Mouse (Mus musculus): ENCODE data around the gene Iars2. TPM values are rescaled to one million over a fixed set of nuclear protein-coding genes. Genes with fewer than 3 reads are reported as not detected.

The Iars2 gene
- total RNA-seq, 2 experiments from 2014 or later, result 17.3 TPM

- no peak for ATAC-seq (replicated peaks; ENCODE audit: low FRiP score, poor library complexity, severe bottlenecking)
These were observed 44.5 kb downstream of the Iars2 start for GRCm38 (mm10) chr1:185284740-185285139.

GRCm38 (mm10) chr1:185283247-185283646 is 45.9 kb downstream of the Iars2 start:
- no peak for ATAC-seq (replicated peaks; ENCODE audit: low FRiP score, poor library complexity, severe bottlenecking)

- no peak for ATAC-seq (replicated peaks; ENCODE audit: low FRiP score, poor library complexity, severe bottlenecking)
These were observed 46.4 kb downstream of the Iars2 start for GRCm38 (mm10) chr1:185282846-185283245.

DNA sequence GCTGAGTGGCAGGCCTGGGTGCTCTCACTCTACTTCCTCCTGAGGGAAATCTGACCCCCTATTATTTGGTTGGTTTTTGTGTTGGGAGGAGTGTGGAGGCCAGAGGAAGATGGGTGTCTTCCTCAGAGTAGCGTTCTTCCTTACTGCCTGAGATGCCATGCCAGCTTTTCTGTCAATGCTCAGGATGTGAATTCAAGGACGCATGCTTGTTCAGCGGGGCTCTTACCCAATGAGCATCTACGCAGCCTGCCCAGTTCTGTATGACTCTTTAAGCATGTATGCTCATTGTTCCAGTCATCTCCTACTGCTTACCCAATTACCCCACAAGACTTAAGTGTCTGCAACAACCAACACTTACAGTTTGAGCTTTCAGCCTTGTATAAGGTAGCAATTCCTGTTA is 48.6 kb downstream of the Iars2 start:
- ATAC-seq (replicated peaks; ENCODE audit: low FRiP score, poor library complexity, severe bottlenecking), result no peak

DNA sequence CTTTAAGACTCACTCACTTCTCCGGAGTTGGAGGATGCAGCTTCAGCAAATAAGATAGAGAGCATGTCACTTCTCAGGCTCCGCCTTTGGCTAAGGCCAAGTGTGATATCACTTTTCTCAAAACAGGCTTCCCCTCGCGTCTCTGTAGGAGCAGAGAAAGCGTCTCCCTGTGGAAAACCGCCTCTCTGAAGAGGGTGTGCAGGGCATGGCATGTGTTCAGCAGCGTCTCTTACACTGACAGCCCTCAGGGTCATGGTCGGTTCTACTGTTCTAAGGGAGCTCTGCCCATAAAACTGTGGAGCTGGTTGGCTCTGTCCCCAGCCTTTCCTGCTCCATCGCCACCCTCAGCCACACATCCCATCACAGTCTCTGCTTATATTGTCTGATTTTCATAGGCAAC is 49.9 kb downstream of the Iars2 start:
- ATAC-seq (replicated peaks; ENCODE audit: low FRiP score, poor library complexity, severe bottlenecking), result no peak

DNA sequence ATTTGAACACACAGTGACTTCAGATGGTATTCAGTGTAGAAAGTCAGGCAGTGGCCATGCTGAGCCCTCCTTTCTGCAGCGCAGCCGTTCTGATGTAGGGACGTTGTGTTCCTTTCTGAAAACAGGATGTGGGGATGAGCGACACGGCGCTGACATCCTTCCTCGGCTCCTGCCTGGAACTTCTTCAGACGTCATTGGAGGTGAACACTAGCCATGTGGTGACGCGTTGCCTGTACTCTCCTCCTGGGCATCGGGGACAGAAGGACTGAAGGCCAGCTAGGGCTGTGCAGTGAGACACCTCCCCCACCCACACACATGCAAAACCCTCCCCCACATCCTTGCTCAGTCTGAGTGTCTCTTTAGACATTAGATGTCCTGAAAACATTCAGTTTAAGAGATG is 52.2 kb downstream of the Iars2 start:
- ATAC-seq (replicated peaks; ENCODE audit: low FRiP score, poor library complexity, severe bottlenecking), result no peak

- no peak for ATAC-seq (replicated peaks; ENCODE audit: low FRiP score, poor library complexity, severe bottlenecking)
These were observed 53.2 kb downstream of the Iars2 start for GRCm38 (mm10) chr1:185275976-185276375.

- ATAC-seq (replicated peaks; ENCODE audit: low FRiP score, poor library complexity, severe bottlenecking), result no peak
These were observed 54.2 kb downstream of the Iars2 start for GRCm38 (mm10) chr1:185274819-185275545.

- ATAC-seq (replicated peaks; ENCODE audit: low FRiP score, poor library complexity, severe bottlenecking), result no peak
These were observed 57.8 kb downstream of the Iars2 start for GRCm38 (mm10) chr1:185271373-185271772.

DNA sequence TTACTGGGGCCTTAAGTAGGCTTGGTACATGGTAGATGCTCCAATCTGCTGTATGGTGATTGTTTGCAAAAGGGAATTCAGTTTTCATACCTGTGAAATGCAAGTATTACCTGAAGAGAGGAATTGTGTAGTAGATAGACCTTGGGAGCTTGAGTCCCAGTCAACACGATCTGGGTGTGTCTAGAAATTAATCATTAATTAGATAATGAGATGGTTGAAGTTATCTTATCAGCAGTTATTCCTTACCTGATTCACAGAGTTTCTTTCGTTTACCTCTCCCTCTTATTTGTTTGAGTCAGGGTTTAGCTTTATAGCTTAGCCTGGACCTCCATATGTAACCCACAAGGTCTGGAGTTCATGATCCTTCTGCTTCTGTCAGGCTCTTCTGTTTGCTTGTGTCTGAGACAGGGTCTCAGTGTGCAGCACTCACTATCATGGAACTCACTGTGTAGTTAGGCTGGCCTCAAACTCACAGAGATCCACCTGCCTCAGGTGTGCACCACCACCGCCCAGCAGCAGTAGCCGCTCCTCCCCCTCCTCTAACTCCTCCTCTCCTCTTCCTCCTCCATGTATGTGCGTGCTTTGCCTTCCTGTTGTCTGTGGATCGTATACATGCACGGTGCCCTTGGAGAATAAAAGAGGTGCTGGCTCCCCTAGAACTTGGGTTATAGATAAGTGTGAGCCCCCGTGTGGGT is 58.6 kb downstream of the Iars2 start:
- ATAC-seq (replicated peaks; ENCODE audit: low FRiP score, poor library complexity, severe bottlenecking), result no peak

- no peak for ATAC-seq (replicated peaks; ENCODE audit: low FRiP score, poor library complexity, severe bottlenecking)
These were observed 60.5 kb downstream of the Iars2 start for GRCm38 (mm10) chr1:185268675-185269074.

DNA sequence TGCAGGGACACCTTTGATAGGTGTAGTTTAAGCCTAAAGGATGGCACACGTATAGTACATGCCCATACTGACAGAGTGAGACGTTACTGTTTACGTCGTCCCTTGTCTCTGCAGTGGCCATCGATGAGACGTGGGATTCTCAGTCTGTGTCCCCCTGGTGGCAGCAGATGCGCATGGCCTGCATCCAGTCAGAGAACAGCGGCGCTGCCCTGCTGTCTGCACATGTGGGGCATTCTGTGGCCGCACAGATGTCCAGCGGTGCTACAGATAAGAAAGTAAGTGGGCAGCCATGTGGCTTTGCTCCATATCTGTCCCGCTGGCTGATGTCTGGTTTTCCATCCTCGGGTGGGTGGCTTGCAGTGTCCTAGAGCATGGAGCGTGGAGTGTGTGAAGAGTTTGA is 66.6 kb downstream of the Iars2 start:
- ATAC-seq (replicated peaks; ENCODE audit: low FRiP score, poor library complexity, severe bottlenecking), result no peak; the same call in 1 of the 2 replicates

GRCm38 (mm10) chr1:185256753-185257152 is 72.4 kb downstream of the Iars2 start:
- ATAC-seq (replicated peaks; ENCODE audit: low FRiP score, poor library complexity, severe bottlenecking), result no peak

GRCm38 (mm10) chr1:185255336-185255735 is 73.9 kb downstream of the Iars2 start:
- ATAC-seq (replicated peaks; ENCODE audit: low FRiP score, poor library complexity, severe bottlenecking), result no peak

- ATAC-seq (replicated peaks; ENCODE audit: low FRiP score, poor library complexity, severe bottlenecking), result no peak
These were observed 75.9 kb downstream of the Iars2 start for GRCm38 (mm10) chr1:185253140-185253892.

GRCm38 (mm10) chr1:185252351-185252750 is 76.8 kb downstream of the Iars2 start:
- no peak for ATAC-seq (replicated peaks; ENCODE audit: low FRiP score, poor library complexity, severe bottlenecking)

- ATAC-seq (replicated peaks; ENCODE audit: low FRiP score, poor library complexity, severe bottlenecking), result no peak
These were observed 80.5 kb downstream of the Iars2 start for GRCm38 (mm10) chr1:185248728-185249127.

GRCm38 (mm10) chr1:185247429-185248085 is 81.6 kb downstream of the Iars2 start:
- ATAC-seq (replicated peaks; ENCODE audit: low FRiP score, poor library complexity, severe bottlenecking), result no peak

- ATAC-seq (replicated peaks; ENCODE audit: low FRiP score, poor library complexity, severe bottlenecking), result no peak
These were observed 83.7 kb downstream of the Iars2 start for GRCm38 (mm10) chr1:185245456-185245855.

GRCm38 (mm10) chr1:185243013-185243412 is 86.2 kb downstream of the Iars2 start:
- no peak for ATAC-seq (replicated peaks; ENCODE audit: low FRiP score, poor library complexity, severe bottlenecking)

All from erythroblast, adult 5-6 weeks (primary cell).